Mouse (Mus musculus) cerebellum, adult 11 months (tissue): ENCODE results near the gene Cnnm4.

Experiments
- DNase-seq: peaks from one replicate; pipeline ENCODE4 v3.0.0; 2022

The Cnnm4 gene

DNA sequence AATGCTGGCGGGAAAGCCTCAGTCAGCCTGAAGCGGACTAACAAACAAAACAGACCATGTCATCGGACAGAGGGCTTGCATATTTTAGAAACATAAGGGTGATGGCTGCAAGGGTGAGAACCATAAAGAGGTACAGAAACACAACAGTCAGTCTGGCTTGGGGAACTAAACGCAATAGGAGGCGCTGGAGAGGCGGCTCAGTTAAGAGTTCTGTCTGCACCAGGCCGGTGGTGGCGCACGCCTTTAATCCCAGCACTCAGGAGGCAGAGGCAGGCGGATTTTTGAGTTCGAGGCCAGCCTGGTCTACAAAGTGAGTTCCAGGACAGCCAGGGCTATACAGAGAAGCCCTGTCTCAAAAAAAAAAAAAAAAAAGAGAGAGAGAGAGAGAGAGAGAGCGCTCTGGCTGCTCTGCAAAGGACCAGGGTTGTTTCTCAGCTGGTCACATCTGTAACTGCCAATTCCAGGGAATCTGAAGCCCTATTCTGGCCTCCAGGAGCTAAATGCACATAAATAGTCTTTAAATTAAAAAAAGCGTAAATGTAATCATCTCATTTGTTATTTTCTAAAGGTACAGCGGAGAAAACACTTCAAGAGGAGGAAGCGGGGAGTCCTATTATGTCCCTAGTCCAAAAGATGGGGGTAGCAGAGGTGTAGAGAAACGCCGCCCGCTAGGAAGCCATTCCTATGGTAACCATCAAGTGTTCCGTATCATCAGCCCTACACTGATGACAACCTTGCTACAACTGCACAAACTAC lies 74.6 kb downstream of the Cnnm4 start:
- no peak for DNase-seq

GRCm38 (mm10) chr1:36546888-36547471 lies 75.6 kb downstream of the Cnnm4 start, which contains the start of gene Ankrd39:
TSS of gene Ankrd39 (minus strand) at chr1:36547445.
- DNase-seq = peak; percentile 98

- no peak for DNase-seq
Observed at GRCm38 (mm10) chr1:36547981-36548598, 76.7 kb downstream of the Cnnm4 start.

DNA sequence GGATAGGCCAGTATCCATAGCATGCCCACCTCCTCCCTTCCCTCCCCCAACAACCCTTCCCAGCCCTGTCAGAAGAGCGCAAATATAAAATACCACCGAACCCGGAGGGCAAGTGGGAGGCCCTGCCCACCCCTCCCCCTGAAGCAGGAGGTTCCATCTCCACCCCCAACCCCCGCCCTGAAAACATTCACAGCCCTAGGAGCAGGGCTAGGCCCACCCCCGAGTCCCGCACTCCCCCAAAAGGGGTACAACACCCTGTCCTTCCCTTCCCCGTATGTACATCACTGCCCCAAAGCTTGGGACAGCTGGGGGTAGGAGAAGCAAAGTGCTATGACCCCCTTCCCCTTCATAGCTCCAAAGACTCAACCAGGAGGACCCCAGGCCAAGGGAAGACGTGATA lies 77.4 kb downstream of the Cnnm4 start:
- no peak for DNase-seq

GRCm38 (mm10) chr1:36549491-36549890 lies 78.1 kb downstream of the Cnnm4 start:
- no peak for DNase-seq

DNA sequence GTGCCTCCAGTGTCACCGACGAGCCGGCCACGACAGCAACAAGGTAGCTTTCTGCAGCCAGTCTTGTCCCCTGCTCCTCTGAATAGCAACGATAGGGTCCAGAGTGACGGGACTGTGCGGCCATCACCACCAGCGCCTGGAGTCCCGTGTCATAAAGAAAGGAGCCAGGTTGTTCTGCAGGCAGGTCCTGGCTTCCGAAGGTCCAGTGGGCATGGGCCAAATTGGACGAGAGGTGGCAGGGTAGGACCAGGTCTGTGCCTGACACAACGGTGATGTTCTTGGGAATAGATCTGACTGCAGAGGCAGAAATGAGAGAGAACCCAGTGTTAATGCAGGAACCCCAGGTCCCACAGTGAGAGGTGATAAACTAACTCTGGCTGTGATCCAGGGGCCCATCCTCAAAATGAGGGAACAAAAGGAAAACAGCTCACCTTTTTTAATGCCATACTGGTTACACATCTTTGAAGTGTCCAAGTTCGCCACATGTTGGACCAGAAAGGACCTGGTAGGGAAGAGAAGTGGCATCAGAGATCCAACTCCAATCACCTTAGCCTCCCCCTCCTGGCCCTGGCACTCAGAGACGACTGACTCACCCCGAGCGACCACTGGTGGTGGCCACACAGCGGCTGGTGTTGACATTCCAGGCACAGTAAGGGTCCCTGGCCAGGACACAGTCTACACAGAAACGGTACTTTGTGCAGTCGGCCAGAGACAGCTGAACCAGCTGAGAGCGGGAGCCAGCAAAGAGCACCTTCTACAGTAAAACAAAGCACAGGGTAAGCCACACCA lies 78.8 kb downstream of the Cnnm4 start:
- peak; percentile 60 for DNase-seq

DNA sequence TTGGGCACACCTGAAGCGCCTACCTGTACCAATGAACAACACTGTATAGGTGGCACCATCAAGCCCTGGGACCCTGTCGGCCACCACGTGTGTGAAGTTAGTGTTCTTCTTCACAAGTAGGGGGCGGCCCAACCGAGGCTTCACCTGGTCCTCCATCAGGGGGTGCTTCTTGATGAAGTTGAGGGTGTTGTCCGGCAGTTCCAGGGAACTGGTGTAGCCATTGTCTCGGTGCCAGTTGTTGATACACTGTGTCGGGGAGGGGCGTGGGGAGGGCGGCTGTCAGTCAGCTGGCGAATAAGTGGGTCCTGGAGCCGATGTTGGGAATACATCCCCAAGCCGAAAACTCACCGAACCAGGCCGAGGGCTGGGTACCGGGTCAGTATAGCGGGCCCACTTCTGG lies 80.5 kb downstream of the Cnnm4 start:
- no peak for DNase-seq

DNA sequence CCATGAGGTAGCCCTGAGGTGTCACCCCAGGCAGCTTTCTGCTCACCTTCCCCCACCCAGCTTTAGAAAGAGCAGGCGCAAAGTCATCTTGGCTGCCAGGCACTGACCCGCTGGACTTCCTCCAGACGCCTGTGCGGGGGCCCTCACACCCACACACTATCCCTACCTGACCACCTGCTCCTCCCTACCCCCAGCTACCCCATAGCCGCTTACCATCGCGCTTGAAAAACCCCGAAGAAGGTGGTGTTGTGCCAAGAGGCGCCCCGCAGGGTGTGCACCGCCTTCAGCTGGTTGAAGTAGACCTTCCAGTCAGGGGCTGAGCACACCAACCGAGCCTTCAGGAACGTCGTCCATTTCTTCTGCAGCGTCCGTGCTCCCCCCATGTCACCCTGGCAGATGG lies 81.1 kb downstream of the Cnnm4 start:
- peak; percentile 83 for DNase-seq

DNA sequence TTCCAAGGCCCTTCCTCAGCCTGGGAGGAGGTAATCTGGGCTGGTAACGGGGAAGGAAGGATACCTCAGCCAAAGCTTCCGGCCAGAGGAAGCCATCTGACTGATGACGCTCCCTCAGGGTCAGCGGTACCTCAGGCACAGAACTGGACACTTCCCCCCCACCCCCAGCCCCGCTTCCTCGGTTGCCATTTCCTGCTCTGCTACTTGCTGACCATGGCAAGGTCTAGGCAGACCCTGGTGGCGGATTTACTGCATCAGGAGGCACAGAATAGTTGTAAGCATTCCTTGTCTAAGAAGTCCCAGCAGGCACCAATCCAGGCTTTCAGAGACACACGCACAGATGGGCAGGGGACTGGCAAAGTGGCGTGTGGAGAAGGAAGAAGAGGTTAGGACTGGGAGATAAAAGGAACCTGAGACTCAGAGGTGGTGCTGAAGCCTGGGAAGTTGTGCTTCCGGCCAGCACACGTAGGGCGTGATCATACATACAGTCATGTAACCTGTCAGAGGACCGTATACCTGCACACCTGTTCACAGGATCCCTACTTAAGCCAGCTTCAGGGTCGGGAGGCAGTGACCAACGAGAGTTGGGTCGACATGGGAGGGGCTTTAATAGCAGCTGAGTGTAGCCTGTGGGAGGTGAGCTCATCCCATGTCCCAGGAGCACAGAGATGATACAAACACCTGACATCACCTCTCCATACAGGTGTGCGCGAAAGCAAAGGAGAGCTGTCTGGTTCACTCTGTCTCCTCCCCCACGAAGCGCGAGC lies 83.4 kb downstream of the Cnnm4 start:
- no peak for DNase-seq

GRCm38 (mm10) chr1:36555798-36556395 lies 84.5 kb downstream of the Cnnm4 start:
- DNase-seq = peak; percentile 55

DNA sequence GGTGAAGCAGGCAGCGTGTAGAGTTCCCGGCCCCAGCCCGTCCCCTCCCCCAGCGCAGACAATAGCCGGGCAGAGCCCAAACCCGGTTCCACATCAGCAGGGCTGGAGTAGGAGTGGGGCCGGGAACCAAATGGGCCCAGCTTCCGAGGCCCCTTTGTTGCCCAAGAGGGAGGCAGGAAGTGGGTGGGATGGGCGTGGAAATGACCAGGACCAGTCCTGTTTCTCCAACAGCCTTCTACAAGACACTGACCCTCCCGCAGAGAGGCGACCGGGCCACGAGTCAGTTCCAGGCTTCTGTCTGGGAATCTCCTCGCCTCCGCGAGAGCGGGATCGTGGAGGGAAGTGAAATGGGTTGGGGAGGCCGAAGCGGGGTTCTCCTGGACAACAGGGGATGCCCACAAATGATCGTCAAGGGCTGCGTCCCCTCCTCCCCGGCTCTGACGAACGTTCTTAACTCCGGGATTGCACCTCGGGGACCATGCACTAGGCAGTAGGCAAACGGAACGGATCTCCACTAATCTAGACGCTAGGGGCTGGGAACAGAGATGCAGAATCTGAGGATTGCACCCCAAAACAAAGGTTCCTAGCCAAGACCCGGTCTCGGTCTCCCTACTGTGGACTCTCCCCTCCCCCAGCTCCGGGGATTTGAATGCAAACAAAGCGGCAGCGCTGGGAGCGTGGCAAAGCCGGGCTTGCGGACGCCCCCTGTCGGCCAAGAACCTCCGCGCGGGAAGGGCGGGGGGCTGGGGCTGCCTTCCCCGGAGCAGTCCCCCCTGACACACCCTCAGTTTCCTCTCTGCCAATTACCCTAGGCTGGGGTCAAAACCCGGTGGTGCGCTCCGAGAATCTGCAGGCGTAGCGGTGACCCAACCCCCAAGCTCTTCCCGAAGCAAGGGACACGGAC lies 85.4 kb downstream of the Cnnm4 start:
- peak; percentile 92 for DNase-seq

DNA sequence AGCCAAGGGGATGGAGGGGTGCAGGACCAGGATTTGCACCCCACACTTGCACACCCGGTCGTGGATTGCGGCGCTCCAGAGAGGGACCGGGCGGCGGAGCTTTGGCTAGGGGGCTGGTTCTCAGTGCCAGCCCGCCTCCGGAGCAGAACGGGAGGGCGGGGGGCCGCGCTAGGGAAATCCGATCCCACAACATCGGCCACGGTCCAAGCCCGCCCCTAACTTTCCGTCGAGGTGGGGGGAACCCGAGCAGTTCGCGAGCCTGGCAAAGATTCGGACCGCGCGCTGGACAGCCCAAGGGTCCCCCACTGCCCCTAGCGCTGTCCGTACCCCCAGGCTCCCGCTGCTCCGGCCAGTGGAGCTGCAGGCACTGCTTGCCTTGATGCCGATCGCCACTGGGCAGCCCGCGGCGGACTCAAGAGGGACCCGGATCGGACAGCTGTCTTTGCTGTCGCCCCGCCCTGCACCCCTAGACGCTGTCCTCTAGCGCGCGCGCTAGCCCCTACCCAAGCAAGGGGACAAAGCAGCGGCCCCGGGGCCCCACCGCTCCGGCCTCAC lies 86.1 kb downstream of the Cnnm4 start:
- DNase-seq = no peak
